Mouse (Mus musculus): ENCODE data around the gene Syce3.

GRCm38 (mm10) chr15:89432946-89433345, 22.6 kb upstream of the Syce3 start:
- TF ChIP-seq CTCF (IDR thresholded peaks at IDR 0.05; ENCODE audit: low read depth, low read length), result no peak
- no peak for TF ChIP-seq POLR2A (IDR thresholded peaks at IDR 0.05; ENCODE audit: borderline replicate concordance, low read depth, low read length)
